Mouse (Mus musculus) olfactory bulb, adult 2 months (tissue): ENCODE measurements around the gene Man1a. TPM values are rescaled to one million over a fixed set of nuclear protein-coding genes. Genes with fewer than 3 reads are reported as not detected.

ENCODE experiments used
- H3K27ac ChIP-seq: fragments of 200-500 bp; 2 replicates; pipeline ENCODE4 v1.5.1; 2012; ENCODE audit warnings: low read depth, low read length; ENCODE audit not compliant: insufficient read depth
- H3K4me1 ChIP-seq: fragments of 200-500 bp; 2 replicates; pipeline ENCODE4 v1.6.1; 2012; ENCODE audit warnings: low read length; ENCODE audit not compliant: control insufficient read depth, insufficient read depth
- H3K4me3 ChIP-seq: fragments of 200-500 bp; 2 replicates; pipeline ENCODE4 v1.5.1; 2012; ENCODE audit warnings: mild to moderate bottlenecking, low read depth, low read length, moderate library complexity; ENCODE audit not compliant: insufficient read depth
- CTCF ChIP-seq: fragments of 200-500 bp; IDR thresholded peaks from 2 replicates; pipeline ENCODE4 v1.5.1; 2012; ENCODE audit warnings: low read depth, mild to moderate bottlenecking, low read length, moderate library complexity; ENCODE audit not compliant: insufficient read depth
- POLR2A ChIP-seq: fragments of 200-500 bp; IDR thresholded peaks from 2 replicates; pipeline ENCODE4 v1.6.1; 2012; ENCODE audit warnings: mild to moderate bottlenecking, low read depth, low read length, moderate library complexity; ENCODE audit not compliant: insufficient read depth
- WGBS: fragments of 180-500 bp; shearing (Covaris S2); methylation state at CpG from one replicate; pipeline ENCODE4 v1.1.7; 2018; 5-methylcytosine and 5-hydroxymethylcytosine counted together
- polyA plus RNA-seq: library from polyadenylated mRNA; stranded (reverse); fragments of >200 nt; gene quantifications from 2 replicates; pipeline ENCODE4 v1.2.4, GENCODE M21; 2012; ENCODE audit warnings: low replicate concordance; ENCODE audit not compliant: missing spikeins, insufficient read depth, insufficient read length

Gene Man1a
- polyA plus RNA-seq, 1 experiment: 100 TPM

DNA sequence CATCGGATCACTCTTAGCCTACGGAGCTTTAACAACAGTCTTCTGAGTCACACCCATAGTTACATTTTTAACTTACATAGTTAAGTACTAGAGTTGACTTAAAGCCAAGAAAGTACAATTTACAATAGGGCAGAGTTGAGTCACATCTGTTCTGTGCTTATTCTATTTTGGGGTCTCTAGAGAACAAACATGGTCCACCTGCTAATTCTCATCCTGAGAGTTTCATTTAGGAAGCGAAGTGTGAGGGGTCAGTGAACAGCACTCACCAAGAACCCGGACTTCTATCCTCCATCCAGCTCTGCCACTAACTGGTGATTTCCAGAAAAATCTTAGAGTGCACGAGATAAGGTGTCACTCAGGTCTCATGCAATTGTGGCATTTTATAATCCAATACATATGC, 7.0 kb downstream of the Man1a start:
- no peak overlapping the region for H3K27ac ChIP-seq
- no peak overlapping the region for H3K4me3 ChIP-seq
- H3K4me1 ChIP-seq: no peaks in the 10 kb centered on the region; the same call in 1 of the 2 replicates
- 64% methylated on average over 5 of the region's 5 CpGs for WGBS
- no peak for TF ChIP-seq CTCF
- TF ChIP-seq POLR2A: no peak

GRCm38 (mm10) chr10:54066683-54067082, 9.7 kb downstream of the Man1a start:
- TF ChIP-seq CTCF (no peak), POLR2A (no peak)
- Histone ChIP-seq H3K4me3 (no peak overlapping the region), H3K4me1 (peaks cover 2% of the 10 kb centered on the region; the same call in 1 of the 2 replicates), H3K27ac (no peak overlapping the region)

DNA sequence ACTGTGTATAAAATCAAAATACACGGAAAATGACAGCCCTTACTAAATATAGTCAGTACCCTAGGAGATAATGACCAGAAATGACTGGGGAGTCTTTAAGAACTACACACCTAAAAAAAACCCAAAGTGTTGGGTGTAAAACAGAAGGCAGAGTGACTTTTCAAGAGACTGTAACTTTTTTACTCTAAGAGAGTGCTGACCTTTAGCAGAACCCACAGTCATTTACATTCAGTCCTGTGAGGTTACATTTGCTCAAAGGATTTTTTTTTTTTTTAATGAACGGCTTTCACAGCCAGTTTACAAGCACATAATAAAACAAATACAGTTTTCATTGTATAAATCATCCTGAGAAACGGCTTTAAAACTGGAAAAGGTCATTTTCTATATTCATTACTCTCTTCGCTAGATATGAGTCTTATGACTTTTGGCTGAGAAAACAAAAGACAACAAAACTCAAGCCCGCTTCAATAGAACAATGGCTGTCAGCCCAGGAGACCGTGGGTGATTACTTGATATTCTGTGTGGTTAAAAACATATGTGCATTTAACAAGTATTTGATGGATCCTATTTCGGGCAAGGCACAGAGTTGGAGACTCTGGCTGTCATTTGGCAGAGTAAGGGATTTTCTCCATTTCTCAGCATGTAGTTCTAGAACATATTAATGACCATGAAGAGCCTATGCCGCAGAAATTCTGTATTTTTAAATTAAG, 12.7 kb downstream of the Man1a start:
- no peak overlapping the region for H3K4me3 ChIP-seq
- peaks cover 2% of the 10 kb centered on the region; the same call in 1 of the 2 replicates for H3K4me1 ChIP-seq
- no peak overlapping the region for H3K27ac ChIP-seq
- TF ChIP-seq POLR2A (no peak), CTCF (no peak)
- WGBS: 58% methylated on average over 8 of the region's 8 CpGs

DNA sequence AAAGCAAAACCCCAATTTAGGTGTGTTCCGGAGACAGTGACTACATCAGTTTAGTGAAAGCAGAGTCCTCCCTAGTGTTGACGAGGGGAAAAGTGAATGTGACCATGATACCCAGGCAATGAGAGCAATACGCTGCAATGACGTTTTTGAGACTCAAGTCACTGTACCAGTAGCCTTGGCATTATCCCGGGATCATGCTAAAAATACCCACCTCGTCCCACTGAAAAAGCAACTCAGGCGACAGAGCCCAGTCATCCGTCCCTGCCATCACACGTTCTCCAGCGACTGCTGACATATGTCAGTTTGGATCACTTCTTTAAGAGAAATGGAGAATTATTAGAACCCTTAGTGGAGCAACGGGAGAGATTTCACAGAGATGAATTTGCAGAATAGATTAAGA, 13.6 kb downstream of the Man1a start:
- H3K4me1 ChIP-seq: peaks cover 2% of the 10 kb centered on the region; the same call in 1 of the 2 replicates
- H3K27ac ChIP-seq: no peak overlapping the region
- 74% methylated on average over 11 of the region's 11 CpGs for WGBS
- no peak for TF ChIP-seq CTCF
- TF ChIP-seq POLR2A: no peak
- H3K4me3 ChIP-seq: no peak overlapping the region

- TF ChIP-seq POLR2A (no peak), CTCF (no peak)
- no peak overlapping the region for H3K27ac ChIP-seq
- 96% methylated on average over 4 of the region's 4 CpGs for WGBS
- peaks cover 2% of the 10 kb centered on the region; the same call in 1 of the 2 replicates for H3K4me1 ChIP-seq
- no peak overlapping the region for H3K4me3 ChIP-seq
Measured at GRCm38 (mm10) chr10:54061159-54061558, 15.2 kb downstream of the Man1a start.

- TF ChIP-seq POLR2A: no peak
- TF ChIP-seq CTCF: no peak
- WGBS: 38% methylated on average over 7 of the region's 7 CpGs
- H3K4me3 ChIP-seq: no peak overlapping the region
Measured at GRCm38 (mm10) chr10:54060587-54060986, 15.8 kb downstream of the Man1a start.

DNA sequence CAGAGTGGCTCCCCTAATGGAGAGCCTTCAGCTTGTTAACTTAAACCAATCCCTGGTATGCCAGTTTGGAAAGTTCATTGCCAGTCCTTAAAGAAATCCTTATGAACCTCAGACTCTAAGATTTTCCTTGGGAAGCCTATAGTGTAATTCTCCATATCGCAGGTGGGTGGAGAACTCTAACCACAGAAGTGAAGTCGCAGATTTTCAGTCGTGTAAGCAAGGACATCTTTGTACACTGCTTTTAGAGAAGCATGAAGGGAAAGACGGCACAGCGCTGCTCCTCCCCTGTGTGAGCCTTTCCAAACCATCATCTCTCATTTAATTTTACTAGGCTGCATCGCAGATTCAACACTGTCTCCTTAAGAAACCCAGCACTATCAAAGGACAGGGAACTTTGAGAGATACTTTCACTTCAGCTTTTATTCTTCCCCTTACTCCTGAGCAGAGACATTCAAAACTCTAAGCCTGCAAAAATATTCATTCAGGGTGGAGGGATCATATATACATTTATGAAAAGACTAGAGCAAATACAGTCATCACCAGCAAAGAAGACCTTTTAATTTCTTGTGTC, 16.6 kb downstream of the Man1a start:
- Histone ChIP-seq H3K4me3 (no peak overlapping the region), H3K4me1 (peaks cover 2% of the 10 kb centered on the region; the same call in 1 of the 2 replicates), H3K27ac (no peak overlapping the region)
- WGBS: 33% methylated on average over 6 of the region's 6 CpGs
- no peak for TF ChIP-seq POLR2A
- TF ChIP-seq CTCF: no peak

More at GRCm38 (mm10) chr10:54060587-54060986, 15.8 kb downstream of the Man1a start:
- peaks cover 2% of the 10 kb centered on the region; the same call in 1 of the 2 replicates for H3K4me1 ChIP-seq
- H3K27ac ChIP-seq: no peak overlapping the region

GRCm38 (mm10) chr10:54059092-54059496, 17.3 kb downstream of the Man1a start:
- TF ChIP-seq POLR2A: no peak
- TF ChIP-seq CTCF: no peak
- no peak overlapping the region for H3K4me3 ChIP-seq
- H3K4me1 ChIP-seq: peaks cover 2% of the 10 kb centered on the region; the same call in 1 of the 2 replicates
- no peak overlapping the region for H3K27ac ChIP-seq
- 52% methylated on average over 3 of the region's 3 CpGs for whole genome bisulfite sequencing

GRCm38 (mm10) chr10:54058657-54059056, 17.8 kb downstream of the Man1a start:
- 93% methylated on average over 3 of the region's 3 CpGs for WGBS
- no peak overlapping the region for H3K4me3 ChIP-seq
- H3K27ac ChIP-seq: no peak overlapping the region
- TF ChIP-seq POLR2A: no peak
- no peak for TF ChIP-seq CTCF
- peaks cover 2% of the 10 kb centered on the region; the same call in 1 of the 2 replicates for H3K4me1 ChIP-seq
